Mouse (Mus musculus): ENCODE results near the gene Tor3a. TPM values are rescaled to one million over a fixed set of nuclear protein-coding genes. Genes with fewer than 3 reads are reported as not detected.

The Tor3a gene
- polyA plus RNA-seq, 1 experiment: 26.9 TPM

GRCm38 (mm10) chr1:156654735-156655530 is 19.2 kb downstream of the Tor3a start:
- Histone ChIP-seq H3K27ac (ENCODE audit: insufficient read depth, low read length) (peak overlapping the region; percentile 80), H3K9me3 (replicated peaks; ENCODE audit: control insufficient read depth, insufficient read depth, low read length, poor library complexity, severe bottlenecking) (no peaks in the 10 kb centered on the region), H3K9ac (ENCODE audit: low read depth, poor library complexity, severe bottlenecking) (peak overlapping the region; percentile 25), H3K36me3 (ENCODE audit: control insufficient read depth, insufficient read depth, low read length, poor library complexity, severe bottlenecking) (0 out of 2 replicates have a peak, but pooled peaks cover 3% of the 10 kb centered on the region), H3K4me3 (ENCODE audit: low read depth, low read length) (no peak overlapping the region; the same call in 1 of the 2 replicates), H3K27me3 (ENCODE audit: control insufficient read depth, insufficient read depth, low read length, poor library complexity, severe bottlenecking) (no peaks in the 10 kb centered on the region), H3K4me1 (ENCODE audit: control insufficient read depth, insufficient read depth, low read length) (peaks cover 35% of the 10 kb centered on the region)
- TF ChIP-seq EP300 (IDR thresholded peaks at IDR 0.05; ENCODE audit: insufficient read depth, low read depth, low read length): peak; percentile 89
- TF ChIP-seq POLR2A (IDR thresholded peaks at IDR 0.05; ENCODE audit: insufficient read depth, low read length): no peak
- no peak for TF ChIP-seq CTCF (IDR thresholded peaks at IDR 0.05; ENCODE audit: low read depth, low read length)

DNA sequence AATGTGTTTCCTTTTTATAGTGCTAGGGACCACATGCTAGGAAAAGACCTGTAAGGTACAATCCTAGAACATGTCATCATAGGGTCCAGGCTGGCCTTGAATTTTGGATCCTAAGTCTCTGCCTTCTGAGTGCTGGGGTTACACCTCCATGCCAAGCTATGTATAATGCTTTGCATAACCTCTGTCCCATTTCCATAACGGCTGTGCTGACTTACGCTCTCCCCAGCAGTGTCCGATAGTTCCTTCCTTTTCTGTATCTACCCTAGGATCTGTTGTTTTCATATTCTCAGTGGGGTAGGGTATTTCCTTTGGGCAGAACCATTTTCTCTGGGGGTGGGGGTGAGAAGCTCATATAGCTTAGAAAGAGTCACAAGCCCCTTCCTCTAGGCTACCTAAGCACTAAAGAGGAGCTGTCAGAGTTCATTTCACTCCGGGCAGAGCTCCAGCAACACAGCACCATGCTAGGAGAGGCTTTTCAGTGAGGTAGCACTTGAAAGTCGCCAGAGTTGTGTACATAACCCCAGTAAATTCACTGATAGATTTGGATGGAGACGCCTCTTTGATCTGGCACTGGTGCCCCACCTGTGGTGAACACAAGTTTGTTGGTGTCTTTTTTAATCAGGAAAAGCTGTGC is 21.9 kb downstream of the Tor3a start:
- Histone ChIP-seq H3K4me1 (ENCODE audit: control insufficient read depth, insufficient read depth, low read length) (peaks cover 26% of the 10 kb centered on the region), H3K4me3 (ENCODE audit: low read depth, low read length) (no peak overlapping the region), H3K9ac (ENCODE audit: low read depth, poor library complexity, severe bottlenecking) (no peak overlapping the region), H3K36me3 (ENCODE audit: control insufficient read depth, insufficient read depth, low read length, poor library complexity, severe bottlenecking) (peaks cover 3% of the 10 kb centered on the region; the same call in 1 of the 2 replicates), H3K9me3 (replicated peaks; ENCODE audit: control insufficient read depth, insufficient read depth, low read length, poor library complexity, severe bottlenecking) (no peaks in the 10 kb centered on the region), H3K27ac (ENCODE audit: insufficient read depth, low read length) (peak overlapping the region; percentile 10), H3K27me3 (ENCODE audit: control insufficient read depth, insufficient read depth, low read length, poor library complexity, severe bottlenecking) (no peaks in the 10 kb centered on the region)
- TF ChIP-seq POLR2A (IDR thresholded peaks at IDR 0.05; ENCODE audit: insufficient read depth, low read length): no peak
- TF ChIP-seq CTCF (IDR thresholded peaks at IDR 0.05; ENCODE audit: low read depth, low read length): no peak
- TF ChIP-seq EP300 (IDR thresholded peaks at IDR 0.05; ENCODE audit: insufficient read depth, low read depth, low read length): no peak

DNA sequence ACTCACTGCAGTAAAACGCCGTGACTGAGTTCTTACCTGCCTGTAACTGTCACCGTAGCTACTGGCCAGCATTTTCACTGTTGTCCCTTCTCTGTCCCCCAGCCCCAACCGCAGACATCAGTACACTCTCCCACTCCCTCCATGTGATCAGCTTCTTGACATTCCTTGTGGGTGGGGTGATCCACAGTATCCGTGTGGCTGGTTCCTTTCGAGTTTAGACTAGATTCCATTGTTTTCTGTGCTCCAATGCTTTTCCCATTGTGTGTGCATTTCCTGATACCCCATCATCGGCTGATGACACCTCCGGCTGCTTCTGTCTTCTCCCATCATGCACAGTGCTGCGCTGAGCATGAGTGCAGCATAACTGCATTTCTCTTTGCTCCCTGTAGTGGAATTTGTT is 23.5 kb downstream of the Tor3a start:
- H3K4me1 ChIP-seq (ENCODE audit: control insufficient read depth, insufficient read depth, low read length): peaks cover 12% of the 10 kb centered on the region
- H3K4me3 ChIP-seq (ENCODE audit: low read depth, low read length): no peak overlapping the region
- no peak for TF ChIP-seq EP300 (IDR thresholded peaks at IDR 0.05; ENCODE audit: insufficient read depth, low read depth, low read length)
- TF ChIP-seq CTCF (IDR thresholded peaks at IDR 0.05; ENCODE audit: low read depth, low read length): no peak
- no peak for TF ChIP-seq POLR2A (IDR thresholded peaks at IDR 0.05; ENCODE audit: insufficient read depth, low read length)
- no peak overlapping the region for H3K9ac ChIP-seq (ENCODE audit: low read depth, poor library complexity, severe bottlenecking)
- H3K27ac ChIP-seq (ENCODE audit: insufficient read depth, low read length): no peak overlapping the region
- H3K9me3 ChIP-seq (replicated peaks; ENCODE audit: control insufficient read depth, insufficient read depth, low read length, poor library complexity, severe bottlenecking): no peaks in the 10 kb centered on the region
- no peaks in the 10 kb centered on the region for H3K27me3 ChIP-seq (ENCODE audit: control insufficient read depth, insufficient read depth, low read length, poor library complexity, severe bottlenecking)
- peaks cover 3% of the 10 kb centered on the region; the same call in 1 of the 2 replicates for H3K36me3 ChIP-seq (ENCODE audit: control insufficient read depth, insufficient read depth, low read length, poor library complexity, severe bottlenecking)

- TF ChIP-seq POLR2A (IDR thresholded peaks at IDR 0.05; ENCODE audit: insufficient read depth, low read length) (no peak), EP300 (IDR thresholded peaks at IDR 0.05; ENCODE audit: insufficient read depth, low read depth, low read length) (0 out of 2 replicates have a peak, but pooled peaks have one; percentile 47)
- Histone ChIP-seq H3K9me3 (replicated peaks; ENCODE audit: control insufficient read depth, insufficient read depth, low read length, poor library complexity, severe bottlenecking) (no peaks in the 10 kb centered on the region), H3K27ac (ENCODE audit: insufficient read depth, low read length) (peak overlapping the region; percentile 20), H3K4me1 (ENCODE audit: control insufficient read depth, insufficient read depth, low read length) (peaks cover 3% of the 10 kb centered on the region), H3K36me3 (ENCODE audit: control insufficient read depth, insufficient read depth, low read length, poor library complexity, severe bottlenecking) (peaks cover 3% of the 10 kb centered on the region; the same call in 1 of the 2 replicates), H3K9ac (ENCODE audit: low read depth, poor library complexity, severe bottlenecking) (no peak overlapping the region), H3K27me3 (ENCODE audit: control insufficient read depth, insufficient read depth, low read length, poor library complexity, severe bottlenecking) (no peaks in the 10 kb centered on the region), H3K4me3 (ENCODE audit: low read depth, low read length) (no peak overlapping the region)
Observed at GRCm38 (mm10) chr1:156648705-156649104, 25.5 kb downstream of the Tor3a start.

DNA sequence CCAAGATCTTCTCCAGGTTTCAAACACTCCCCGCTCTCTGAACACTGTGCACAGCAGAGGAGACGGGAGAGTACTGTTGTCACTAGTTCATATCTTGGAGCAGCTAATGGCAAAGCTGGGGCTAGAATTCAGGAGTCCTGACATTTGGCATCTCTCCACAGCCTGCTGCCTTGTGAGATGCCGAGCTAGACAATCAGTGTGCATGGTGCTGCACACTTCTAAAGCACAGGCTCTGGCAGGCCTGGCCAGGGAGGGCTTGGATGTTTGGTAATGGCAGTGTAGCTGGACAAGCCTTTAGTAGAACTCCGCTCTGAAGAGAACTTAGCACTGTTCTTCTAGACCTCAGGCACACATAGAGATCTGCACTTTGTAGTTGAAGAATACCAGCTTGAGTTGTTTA is 28.2 kb downstream of the Tor3a start:
- Histone ChIP-seq H3K4me1 (ENCODE audit: control insufficient read depth, insufficient read depth, low read length) (peaks cover 1% of the 10 kb centered on the region), H3K9ac (ENCODE audit: low read depth, poor library complexity, severe bottlenecking) (no peak overlapping the region), H3K9me3 (replicated peaks; ENCODE audit: control insufficient read depth, insufficient read depth, low read length, poor library complexity, severe bottlenecking) (no peaks in the 10 kb centered on the region), H3K36me3 (ENCODE audit: control insufficient read depth, insufficient read depth, low read length, poor library complexity, severe bottlenecking) (peaks cover 9% of the 10 kb centered on the region), H3K4me3 (ENCODE audit: low read depth, low read length) (no peak overlapping the region), H3K27ac (ENCODE audit: insufficient read depth, low read length) (no peak overlapping the region), H3K27me3 (ENCODE audit: control insufficient read depth, insufficient read depth, low read length, poor library complexity, severe bottlenecking) (no peaks in the 10 kb centered on the region)
- TF ChIP-seq POLR2A (IDR thresholded peaks at IDR 0.05; ENCODE audit: insufficient read depth, low read length) (no peak), EP300 (IDR thresholded peaks at IDR 0.05; ENCODE audit: insufficient read depth, low read depth, low read length) (no peak), CTCF (IDR thresholded peaks at IDR 0.05; ENCODE audit: low read depth, low read length) (no peak)

Data from ES-Bruce4 (cell line).